Mouse (Mus musculus) forebrain, embryonic 12.5 days (tissue): ENCODE data around the gene Ccdc96. TPM values are rescaled to one million over a fixed set of nuclear protein-coding genes. Genes with fewer than 3 reads are reported as not detected.

ENCODE experiments used
- ATAC-seq: fragments of 200-750 bp; cut with Nextera tagmentation; 2 replicates; pipeline ENCODE4 v1.8.0; 2017; ENCODE audit warnings: moderate TSS enrichment; ENCODE audit not compliant: low FRiP score
- H3K27ac ChIP-seq: fragments of 300-500 bp; sonication (generic); 2 replicates; pipeline ENCODE4 v1.5.1; 2016; ENCODE audit warnings: mild to moderate bottlenecking
- H3K27me3 ChIP-seq: fragments of 300-500 bp; sonication (generic); 2 replicates; pipeline ENCODE4 v1.6.1; 2016; ENCODE audit warnings: mild to moderate bottlenecking
- H3K36me3 ChIP-seq: fragments of 300-500 bp; sonication (generic); replicated peaks from 2 replicates; pipeline ENCODE4 v1.6.1; 2016; ENCODE audit warnings: mild to moderate bottlenecking
- H3K4me1 ChIP-seq: fragments of 300-500 bp; sonication (generic); 2 replicates; pipeline ENCODE4 v1.6.1; 2016
- H3K4me2 ChIP-seq: fragments of 300-500 bp; sonication (generic); 2 replicates; pipeline ENCODE4 v1.6.1; 2016; ENCODE audit warnings: mild to moderate bottlenecking, moderate library complexity
- H3K4me3 ChIP-seq: fragments of 300-500 bp; sonication (generic); replicated peaks from 2 replicates; pipeline ENCODE4 v1.5.1; 2016; ENCODE audit warnings: mild to moderate bottlenecking
- H3K9ac ChIP-seq: fragments of 300-500 bp; sonication (generic); 2 replicates; pipeline ENCODE4 v1.6.1; 2016; ENCODE audit warnings: mild to moderate bottlenecking
- H3K9me3 ChIP-seq: fragments of 300-500 bp; sonication (generic); 2 replicates; pipeline ENCODE4 v1.6.1; 2016
- whole genome bisulfite sequencing: fragments of 180-500 bp; shearing (Covaris S2); methylation state at CpG from one replicate; pipeline ENCODE4 v1.1.7; 2016; 5-methylcytosine and 5-hydroxymethylcytosine counted together
- polyA plus RNA-seq: library from polyadenylated mRNA; unstranded; fragments of >200 nt; fragmentation: Nextera tagmentation; extraction: Ambion mirVana; gene quantifications from 2 replicates; pipeline ENCODE4 v1.2.1, GENCODE M21; 2016

Gene Ccdc96
- polyA plus RNA-seq, 1 experiment from 2014 or later, result 4.8 TPM

- Histone ChIP-seq H3K27ac (no peak overlapping the region), H3K4me3 (no peak overlapping the region), H3K9ac (no peak overlapping the region), H3K36me3 (peaks cover 32% of the 10 kb centered on the region), H3K4me2 (no peak overlapping the region), H3K9me3 (no peaks in the 10 kb centered on the region), H3K27me3 (no peaks in the 10 kb centered on the region), H3K4me1 (peaks cover 29% of the 10 kb centered on the region)
- no peak for ATAC-seq
- WGBS, result 89% methylated on average over 6 of the region's 6 CpGs
Measured at GRCm38 (mm10) chr5:36478540-36479420, 5.6 kb upstream of the Ccdc96 start.

DNA sequence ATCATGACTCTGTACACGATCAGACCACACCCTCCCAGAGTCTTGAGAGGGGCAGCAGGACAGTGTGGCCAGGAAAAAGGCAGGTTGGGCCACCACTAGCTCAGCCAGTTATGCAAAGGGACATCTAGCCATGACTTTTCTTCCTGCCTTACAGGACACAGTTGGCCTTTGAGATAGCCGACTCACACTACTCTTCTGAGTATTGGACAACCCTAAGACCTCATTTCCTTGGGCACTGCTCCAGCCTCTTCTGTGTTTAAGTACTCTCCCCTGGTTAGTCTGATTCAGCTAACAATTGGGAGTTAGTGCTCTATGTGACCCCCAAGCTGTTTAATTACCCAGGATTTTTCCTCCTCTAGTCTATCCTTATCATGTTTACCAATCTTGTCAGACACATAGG lies 4.7 kb upstream of the Ccdc96 start:
- WGBS, result 86% methylated on average over 2 of the region's 2 CpGs

GRCm38 (mm10) chr5:36480398-36480797 lies 4.0 kb upstream of the Ccdc96 start:
- no peak overlapping the region for H3K9ac ChIP-seq
- H3K4me3 ChIP-seq, result no peak overlapping the region
- WGBS, result 90% methylated on average over 4 of the region's 4 CpGs
- no peak overlapping the region for H3K27ac ChIP-seq
- peaks cover 6% of the 10 kb centered on the region; the same call in 1 of the 2 replicates for H3K27me3 ChIP-seq
- peaks cover 37% of the 10 kb centered on the region for H3K4me1 ChIP-seq
- H3K4me2 ChIP-seq, result no peak overlapping the region
- no peaks in the 10 kb centered on the region for H3K9me3 ChIP-seq
- peaks cover 21% of the 10 kb centered on the region for H3K36me3 ChIP-seq
- no peak for ATAC-seq

More for the DNA sequence above, 4.7 kb upstream of the Ccdc96 start:
- H3K9ac ChIP-seq, result no peak overlapping the region
- H3K36me3 ChIP-seq, result peaks cover 25% of the 10 kb centered on the region
- H3K4me1 ChIP-seq, result peaks cover 31% of the 10 kb centered on the region
- H3K27ac ChIP-seq, result no peak overlapping the region
- H3K4me3 ChIP-seq, result no peak overlapping the region
- ATAC-seq, result no peak
- H3K9me3 ChIP-seq, result no peaks in the 10 kb centered on the region
- H3K4me2 ChIP-seq, result no peak overlapping the region
- no peaks in the 10 kb centered on the region for H3K27me3 ChIP-seq

DNA sequence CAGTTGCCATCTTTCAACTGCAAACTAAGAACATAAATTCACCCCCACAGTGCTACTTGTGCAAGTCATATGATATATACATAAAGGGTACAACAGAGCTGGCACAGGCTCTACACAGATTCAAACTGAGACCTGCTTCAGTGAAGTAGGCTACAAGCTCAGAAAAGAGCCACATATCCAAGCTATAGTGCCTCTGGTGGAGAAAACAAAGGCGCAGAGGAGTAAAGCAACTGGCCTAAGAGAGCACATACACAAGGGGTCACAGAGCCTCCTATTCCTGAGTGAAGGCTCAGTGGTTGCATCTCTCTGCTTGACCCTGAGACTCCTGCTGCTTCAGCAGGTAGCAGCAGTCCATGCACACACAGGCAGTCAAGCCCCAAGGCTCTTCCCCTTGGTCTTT lies 3.3 kb upstream of the Ccdc96 start:
- Histone ChIP-seq H3K9ac (no peak overlapping the region), H3K9me3 (no peaks in the 10 kb centered on the region), H3K4me1 (peaks cover 40% of the 10 kb centered on the region), H3K27ac (no peak overlapping the region), H3K4me3 (no peak overlapping the region), H3K36me3 (peaks cover 19% of the 10 kb centered on the region), H3K4me2 (no peak overlapping the region), H3K27me3 (peaks cover 13% of the 10 kb centered on the region; the same call in 1 of the 2 replicates)
- WGBS, result 63% methylated on average over 1 of the region's 1 CpGs
- no peak for ATAC-seq

- 1% methylated on average over 58 of the region's 58 CpGs for WGBS
- Histone ChIP-seq H3K27ac (peak overlapping the region; percentile 85), H3K36me3 (peaks cover 12% of the 10 kb centered on the region; the same call in 1 of the 2 replicates), H3K9ac (peak overlapping the region; percentile 91), H3K4me2 (peak overlapping the region; percentile 68), H3K27me3 (peaks cover 13% of the 10 kb centered on the region; the same call in 1 of the 2 replicates), H3K9me3 (no peaks in the 10 kb centered on the region), H3K4me3 (peak overlapping the region; percentile 93), H3K4me1 (peaks cover 40% of the 10 kb centered on the region)
- ATAC-seq, result peak; percentile 17
Measured at GRCm38 (mm10) chr5:36483203-36484101, 936 bp upstream of the Ccdc96 start.

DNA sequence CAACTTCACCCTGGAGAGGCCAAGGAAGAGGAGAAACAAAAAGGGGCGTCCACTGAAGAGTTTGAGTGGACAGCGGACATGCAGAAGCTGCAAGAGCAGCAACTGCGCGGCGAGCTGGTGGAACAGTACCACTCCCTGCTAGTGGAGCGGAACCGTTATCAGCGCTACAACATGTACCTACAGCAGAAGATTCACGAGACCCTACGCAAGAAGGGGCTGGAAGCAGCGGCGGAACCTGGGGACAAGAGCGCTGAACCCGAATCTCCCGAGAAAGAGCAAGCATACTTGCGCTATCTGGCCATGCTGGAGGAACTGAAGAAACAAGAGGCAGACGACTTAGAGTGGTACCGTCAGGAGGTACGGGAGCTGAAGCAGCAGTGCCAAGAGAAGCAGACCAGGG lies 918 bp downstream of the Ccdc96 start:
- no peak for ATAC-seq
- peak overlapping the region; percentile 96 for H3K4me2 ChIP-seq
- peaks cover 13% of the 10 kb centered on the region; the same call in 1 of the 2 replicates for H3K27me3 ChIP-seq
- no peaks in the 10 kb centered on the region for H3K9me3 ChIP-seq
- peak overlapping the region; percentile 63; the same call in 1 of the 2 replicates for H3K9ac ChIP-seq
- peak overlapping the region; percentile 93 for H3K4me3 ChIP-seq
- H3K27ac ChIP-seq, result no peak overlapping the region
- peaks cover 36% of the 10 kb centered on the region for H3K4me1 ChIP-seq
- H3K36me3 ChIP-seq, result peaks cover 12% of the 10 kb centered on the region; the same call in 1 of the 2 replicates
- 55% methylated on average over 19 of the region's 19 CpGs for WGBS

GRCm38 (mm10) chr5:36489225-36489624 lies 4.8 kb downstream of the Ccdc96 start:
- peaks cover 11% of the 10 kb centered on the region for H3K4me1 ChIP-seq
- whole genome bisulfite sequencing, result 60% methylated on average over 2 of the region's 2 CpGs
- no peak for ATAC-seq

DNA sequence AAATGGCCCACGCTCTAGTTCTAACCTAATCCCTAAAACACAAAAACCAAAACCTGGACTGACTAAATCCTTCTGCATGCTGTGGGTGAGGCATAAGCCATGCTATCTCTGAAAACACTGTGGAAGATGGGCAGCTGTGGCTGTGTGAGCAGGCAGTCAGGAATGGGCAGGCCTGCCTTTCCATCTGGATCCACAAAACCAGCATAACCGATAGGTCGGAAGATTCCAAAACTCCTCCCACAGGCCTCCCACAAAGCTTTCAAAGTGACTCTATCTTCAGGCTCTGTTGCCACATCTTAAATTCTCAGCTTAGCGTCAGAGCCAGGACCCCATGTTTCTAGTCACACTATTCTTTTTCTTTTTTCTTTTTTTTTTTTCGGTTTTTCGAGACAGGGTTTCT lies 9.5 kb downstream of the Ccdc96 start:
- Histone ChIP-seq H3K4me3 (no peak overlapping the region), H3K9ac (no peak overlapping the region), H3K4me1 (no peaks in the 10 kb centered on the region), H3K27ac (no peak overlapping the region), H3K9me3 (no peaks in the 10 kb centered on the region), H3K27me3 (no peaks in the 10 kb centered on the region), H3K36me3 (peaks cover 63% of the 10 kb centered on the region), H3K4me2 (no peak overlapping the region)
- WGBS, result 90% methylated on average over 6 of the region's 6 CpGs
- no peak for ATAC-seq

More at GRCm38 (mm10) chr5:36489225-36489624, 4.8 kb downstream of the Ccdc96 start:
- H3K36me3 ChIP-seq, result peaks cover 33% of the 10 kb centered on the region
- no peak overlapping the region for H3K9ac ChIP-seq
- H3K9me3 ChIP-seq, result no peaks in the 10 kb centered on the region
- no peak overlapping the region for H3K27ac ChIP-seq
- no peak overlapping the region for H3K4me3 ChIP-seq
- peaks cover 13% of the 10 kb centered on the region; the same call in 1 of the 2 replicates for H3K27me3 ChIP-seq
- H3K4me2 ChIP-seq, result no peak overlapping the region

DNA sequence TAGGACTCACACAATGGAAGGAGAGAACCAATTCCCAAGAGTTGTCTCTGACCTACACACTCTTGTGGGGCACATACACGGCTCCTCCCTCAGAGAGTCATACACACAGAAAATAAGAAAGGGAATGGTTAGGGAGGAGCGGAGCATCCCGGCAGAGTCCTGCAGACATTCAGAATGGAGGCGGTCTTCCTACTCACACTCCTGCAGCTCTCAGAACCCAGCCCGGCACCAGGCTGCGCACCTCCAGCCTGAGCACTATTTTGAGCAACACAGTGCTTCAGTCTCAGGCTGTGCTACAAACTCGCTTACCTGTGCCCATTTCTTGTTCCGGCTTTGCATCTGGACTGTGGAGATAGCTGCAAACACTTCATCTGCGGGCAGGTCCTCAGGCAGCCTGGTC lies 10.3 kb downstream of the Ccdc96 start:
- Histone ChIP-seq H3K4me1 (no peaks in the 10 kb centered on the region), H3K27me3 (no peaks in the 10 kb centered on the region), H3K36me3 (peaks cover 67% of the 10 kb centered on the region), H3K9ac (no peak overlapping the region), H3K4me2 (no peak overlapping the region), H3K9me3 (no peaks in the 10 kb centered on the region), H3K27ac (no peak overlapping the region), H3K4me3 (no peak overlapping the region)
- 97% methylated on average over 9 of the region's 9 CpGs for WGBS
- no peak for ATAC-seq

- Histone ChIP-seq H3K9me3 (no peaks in the 10 kb centered on the region), H3K9ac (no peak overlapping the region), H3K4me3 (no peak overlapping the region), H3K4me1 (no peaks in the 10 kb centered on the region), H3K27me3 (no peaks in the 10 kb centered on the region), H3K36me3 (peaks cover 78% of the 10 kb centered on the region), H3K27ac (no peak overlapping the region), H3K4me2 (no peak overlapping the region)
- whole genome bisulfite sequencing, result 88% methylated on average over 7 of the region's 7 CpGs
- no peak for ATAC-seq
Measured at GRCm38 (mm10) chr5:36505235-36505634, 20.8 kb downstream of the Ccdc96 start.

- Histone ChIP-seq H3K9ac (no peak overlapping the region), H3K27me3 (no peaks in the 10 kb centered on the region), H3K9me3 (no peaks in the 10 kb centered on the region), H3K36me3 (peaks cover 82% of the 10 kb centered on the region), H3K4me1 (no peaks in the 10 kb centered on the region), H3K4me2 (no peak overlapping the region), H3K27ac (no peak overlapping the region), H3K4me3 (no peak overlapping the region)
- 69% methylated on average over 5 of the region's 5 CpGs for WGBS
- ATAC-seq, result no peak
Measured at GRCm38 (mm10) chr5:36505643-36506042, 21.3 kb downstream of the Ccdc96 start.

DNA sequence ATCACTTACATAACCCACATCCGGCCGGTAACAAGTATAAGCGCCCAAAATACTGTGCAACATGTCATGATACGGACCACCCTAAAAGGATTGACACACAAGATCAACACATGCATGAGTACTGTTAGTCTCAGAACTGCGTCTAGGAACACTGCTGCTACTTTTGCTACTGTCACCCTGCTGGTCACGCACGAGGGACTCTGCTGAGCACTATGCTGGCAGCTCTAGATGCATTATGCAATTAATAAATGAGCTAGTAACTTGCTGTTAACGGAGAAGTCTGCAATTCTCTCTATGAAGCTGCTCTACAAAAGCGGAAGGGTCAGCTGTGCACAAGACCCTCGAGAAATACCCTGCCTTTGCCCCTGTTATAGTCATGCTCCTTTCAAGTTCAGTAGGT lies 24.0 kb downstream of the Ccdc96 start:
- Histone ChIP-seq H3K9ac (no peak overlapping the region), H3K4me2 (no peak overlapping the region), H3K9me3 (no peaks in the 10 kb centered on the region), H3K27me3 (no peaks in the 10 kb centered on the region), H3K27ac (no peak overlapping the region), H3K4me1 (no peaks in the 10 kb centered on the region), H3K4me3 (no peak overlapping the region), H3K36me3 (peaks cover 86% of the 10 kb centered on the region)
- 96% methylated on average over 10 of the region's 10 CpGs for WGBS
- no peak for ATAC-seq
